In genomic region chr4:141736856-141737255, GRCm38 (mm10) we compare ENCODE assay signal across 33 mouse cellular contexts. TPM values are rescaled to one million over a fixed set of nuclear protein-coding genes. Genes with fewer than 3 reads are reported as not detected.
A peak's percentile ranks its signal among the peaks of the same experiment; 100 is the strongest.
DNase-seq lines count a peak whose midpoint lies in the region; ATAC-seq and TF ChIP-seq lines count a peak whose summit lies in the region.
"Had no signal": no experiment of that assay in that cellular context is flagged by ENCODE, and none has a peak within 500 bp of the region (broad histone marks: within the 10 kb centered on the region; RNA-seq: fewer than 3 reads in every experiment).

No protein-coding gene starts in this region.

- WGBS in liver, embryonic 12.5 days (ENCODE audit: insufficient replicate concordance), result 60% methylated on average over 4 of the region's 4 CpGs
- WGBS in midbrain, embryonic 14.5 days, result 82% methylated on average over 4 of the region's 4 CpGs

- no peak overlapping the region for H3K4me3 ChIP-seq in liver, embryonic 12.5 days
- no peak overlapping the region for H3K4me3 ChIP-seq in bone marrow macrophage, adult 2 months (ENCODE audit: insufficient read depth, low read length)
- H3K4me3 ChIP-seq in midbrain, embryonic 14.5 days (replicated peaks; ENCODE audit: low read depth, low read length), result no peak overlapping the region
- H3K4me3 ChIP-seq: forebrain, embryonic 10.5 days; forebrain, embryonic 13.5 days; heart, embryonic 12.5 days; heart, embryonic 15.5 days; hindbrain, embryonic 10.5 days had no signal

- no peaks in the 10 kb centered on the region for H3K9me3 ChIP-seq in liver, embryonic 12.5 days (replicated peaks)
- no peaks in the 10 kb centered on the region for H3K9me3 ChIP-seq in midbrain, embryonic 14.5 days (ENCODE audit: control insufficient read depth, low read length)
- H3K9me3 ChIP-seq: forebrain, embryonic 10.5 days; forebrain, embryonic 13.5 days; G1E; heart, embryonic 15.5 days; hindbrain, embryonic 10.5 days had no signal

- 0 out of 2 replicates have a peak overlapping the region, but pooled peaks have one; percentile 25 for H3K27ac ChIP-seq in liver, embryonic 12.5 days
- H3K27ac ChIP-seq in bone marrow macrophage, adult 2 months (ENCODE audit: insufficient read depth, low read depth, low read length), result peak overlapping the region; percentile 61
- no peak overlapping the region for H3K27ac ChIP-seq in midbrain, embryonic 14.5 days (replicated peaks; ENCODE audit: low read depth, low read length)
- H3K27ac ChIP-seq: forebrain, embryonic 10.5 days; forebrain, embryonic 13.5 days; heart, embryonic 15.5 days; hindbrain, embryonic 10.5 days; hindbrain, embryonic 14.5 days; hindbrain, postnatal 0 days had no signal

- H3K4me2 ChIP-seq in liver, embryonic 12.5 days, result no peak overlapping the region
- no peak overlapping the region for H3K4me2 ChIP-seq in midbrain, embryonic 14.5 days (ENCODE audit: low read length)
- H3K4me2 ChIP-seq: forebrain, embryonic 13.5 days; heart, embryonic 12.5 days; heart, embryonic 15.5 days; hindbrain, embryonic 14.5 days had no signal

- peaks cover 23% of the 10 kb centered on the region for H3K4me1 ChIP-seq in liver, embryonic 12.5 days
- peaks cover 15% of the 10 kb centered on the region for H3K4me1 ChIP-seq in bone marrow macrophage, adult 2 months (ENCODE audit: control insufficient read depth, insufficient read depth, low read length)
- H3K4me1 ChIP-seq in midbrain, embryonic 14.5 days (ENCODE audit: control insufficient read depth, insufficient read depth, low read length), result 0 out of 2 replicates have a peak, but pooled peaks cover 4% of the 10 kb centered on the region

- no peak for ATAC-seq in liver, embryonic 12.5 days
- ATAC-seq in granulocyte monocyte progenitor cell, adult 5-6 weeks (replicated peaks; ENCODE audit: poor library complexity, severe bottlenecking), result peak; percentile 68
- peak; percentile 36 for ATAC-seq in megakaryocyte progenitor cell, adult 5-6 weeks (replicated peaks; ENCODE audit: poor library complexity)
- no peak for ATAC-seq in midbrain, embryonic 14.5 days (ENCODE audit: low FRiP score, low TSS enrichment)
- ATAC-seq: forebrain, embryonic 13.5 days; forebrain, embryonic 16.5 days; hindbrain, postnatal 0 days; inflammation-experienced regulatory T-cells, adult 6 months; Patski had no signal

- TF ChIP-seq CTCF in bone marrow macrophage, adult 2 months (IDR thresholded peaks at IDR 0.05; ENCODE audit: low read depth, low read length), result no peak

- no peak overlapping the region for H3K9ac ChIP-seq in liver, embryonic 12.5 days
- H3K9ac ChIP-seq in midbrain, embryonic 14.5 days (replicated peaks; ENCODE audit: low read length), result no peak overlapping the region
- H3K9ac ChIP-seq: forebrain, embryonic 13.5 days; heart, embryonic 12.5 days; heart, embryonic 15.5 days; hindbrain, embryonic 14.5 days had no signal

- no peak for TF ChIP-seq POLR2A in bone marrow macrophage, adult 2 months (IDR thresholded peaks at IDR 0.05; ENCODE audit: borderline replicate concordance, low read depth, low read length)

- DNase-seq in liver, result no peak
- DNase-seq in midbrain, embryonic 14.5 days, result no peak
- DNase-seq in adrenal gland, postnatal 25 days, result no peak
- DNase-seq in adrenal gland, adult 18-20 months (ENCODE audit: low spot score in 2 of 2), result no peak
- DNase-seq: adrenal gland, adult 8-10 months; adrenal gland, postnatal 36 days; B cell, adult 2 months; cerebellum, adult 11-12 months; cerebellum, adult 8-10 months; cerebellum, postnatal 10 days; cerebellum, postnatal 36 days; gastrocnemius, postnatal 10 days; gastrocnemius, postnatal 36 days; heart, postnatal 10 days; heart, postnatal 36 days had no signal

- no peaks in the 10 kb centered on the region for H3K36me3 ChIP-seq in liver, embryonic 12.5 days
- H3K36me3 ChIP-seq in midbrain, embryonic 14.5 days (ENCODE audit: control insufficient read depth, insufficient read depth, low read length), result no peaks in the 10 kb centered on the region
- H3K36me3 ChIP-seq: forebrain, embryonic 10.5 days; G1E; heart, embryonic 12.5 days; heart, embryonic 15.5 days; hindbrain, embryonic 10.5 days had no signal

- H3K27me3 ChIP-seq in liver, embryonic 12.5 days (replicated peaks), result no peaks in the 10 kb centered on the region
- H3K27me3 ChIP-seq in midbrain, embryonic 14.5 days (ENCODE audit: control insufficient read depth, insufficient read depth, low read length), result no peaks in the 10 kb centered on the region
- H3K27me3 ChIP-seq: CH12.LX; forebrain, embryonic 13.5 days; heart, embryonic 12.5 days; heart, embryonic 15.5 days; Patski had no signal

RNA-seq across cellular contexts. Expression of gene Agmat, which starts 9.6 kb away (rescaled TPM):
- polyA plus RNA-seq in liver, embryonic 12.5 days (2016; fragmentation: Nextera tagmentation; extraction: Ambion mirVana), result 16.0 and 16.3 TPM in 2 replicates
- polyA plus RNA-seq in bone marrow macrophage, adult 2 months (2012; ENCODE audit: insufficient read depth, insufficient read length, missing spikeins), result not detected in 2 replicates
- total RNA-seq in granulocyte monocyte progenitor cell, adult 5-6 weeks (2014; fragmentation: Nextera tagmentation), result not detected in 2 replicates
- total RNA-seq in granulocyte monocyte progenitor cell, adult 5-6 weeks (2017), result not detected in 2 replicates
- total RNA-seq in megakaryocyte progenitor cell, adult 5-6 weeks (2015), result not detected in 2 replicates
- total RNA-seq in megakaryocyte progenitor cell, adult 5-6 weeks (2017), result not detected in 2 replicates
- not detected in 2 replicates for polyA plus RNA-seq in midbrain, embryonic 14.5 days (2014; fragmentation: Nextera tagmentation; extraction: Ambion mirVana)
- 45.1 and 50.4 TPM in 2 replicates for total RNA-seq in adrenal gland, postnatal 25 days (2021)
- total RNA-seq in adrenal gland, adult 18-20 months (2021), result 10 to 100 TPM; 10.4 to 42.7 TPM
- total RNA-seq: CH12.LX; gastrocnemius, adult 18-20 months; hindbrain, postnatal 0 days had no signal
- polyA plus RNA-seq: embryonic facial prominence, embryonic 11.5 days; forebrain, embryonic 10.5 days; forebrain, embryonic 13.5 days; forebrain, embryonic 16.5 days; G1E; hindbrain, embryonic 10.5 days; inflammation-experienced regulatory T-cells, adult 6 months; Patski had no signal

RNA-seq across cellular contexts. Expression of gene Ddi2, which starts 13.6 kb away (rescaled TPM):
- 28.0 and 28.6 TPM in 2 replicates for polyA plus RNA-seq in liver, embryonic 12.5 days (2016; fragmentation: Nextera tagmentation; extraction: Ambion mirVana)
- polyA plus RNA-seq in bone marrow macrophage, adult 2 months (2012; ENCODE audit: insufficient read depth, insufficient read length, missing spikeins), result 69.5 and 74.4 TPM in 2 replicates
- total RNA-seq in granulocyte monocyte progenitor cell, adult 5-6 weeks (2014; fragmentation: Nextera tagmentation), result 27.4 and 32.9 TPM in 2 replicates
- 26.8 and 32.7 TPM in 2 replicates for total RNA-seq in granulocyte monocyte progenitor cell, adult 5-6 weeks (2017)
- 15.0 and 18.7 TPM in 2 replicates for total RNA-seq in megakaryocyte progenitor cell, adult 5-6 weeks (2015)
- 23.7 and 29.4 TPM in 2 replicates for total RNA-seq in megakaryocyte progenitor cell, adult 5-6 weeks (2017)
- polyA plus RNA-seq in midbrain, embryonic 14.5 days (2014; fragmentation: Nextera tagmentation; extraction: Ambion mirVana), result 9.6 and 12.9 TPM in 2 replicates
- 62.1 and 70.8 TPM in 2 replicates for total RNA-seq in adrenal gland, postnatal 25 days (2021)
- total RNA-seq in adrenal gland, adult 18-20 months (2021), result 10 to 100 TPM; 52.1 to 71.7 TPM

RNA-seq across cellular contexts. Expression of gene Rsc1a1, which starts 51.5 kb away (rescaled TPM):
- polyA plus RNA-seq in liver, embryonic 12.5 days (2016; fragmentation: Nextera tagmentation; extraction: Ambion mirVana), result 0.74 TPM in 1 of 2 replicates, not detected in the other
- polyA plus RNA-seq in bone marrow macrophage, adult 2 months (2012; ENCODE audit: insufficient read depth, insufficient read length, missing spikeins), result 5.6 TPM in 1 of 2 replicates, not detected in the other
- 6.8 and 15.2 TPM in 2 replicates for total RNA-seq in granulocyte monocyte progenitor cell, adult 5-6 weeks (2014; fragmentation: Nextera tagmentation)
- 9.5 and 11.3 TPM in 2 replicates for total RNA-seq in granulocyte monocyte progenitor cell, adult 5-6 weeks (2017)
- total RNA-seq in megakaryocyte progenitor cell, adult 5-6 weeks (2015), result 20.0 and 22.7 TPM in 2 replicates
- 6.6 and 7.6 TPM in 2 replicates for total RNA-seq in megakaryocyte progenitor cell, adult 5-6 weeks (2017)
- not detected in 2 replicates for polyA plus RNA-seq in midbrain, embryonic 14.5 days (2014; fragmentation: Nextera tagmentation; extraction: Ambion mirVana)
- total RNA-seq in adrenal gland, postnatal 25 days (2021), result 18.5 TPM in 1 of 2 replicates, not detected in the other
- not detected for total RNA-seq in adrenal gland, adult 18-20 months (2021)
- polyA plus RNA-seq: heart, embryonic 15.5 days; hindbrain, embryonic 14.5 days; hindbrain, postnatal 0 days; inflammation-experienced regulatory T-cells, adult 6 months had no signal

RNA-seq across cellular contexts. Expression of gene Dnajc16, which starts 53.9 kb away (rescaled TPM):
- 3.1 and 3.2 TPM in 2 replicates for polyA plus RNA-seq in liver, embryonic 12.5 days (2016; fragmentation: Nextera tagmentation; extraction: Ambion mirVana)
- polyA plus RNA-seq in bone marrow macrophage, adult 2 months (2012; ENCODE audit: insufficient read depth, insufficient read length, missing spikeins), result 11.4 and 12.2 TPM in 2 replicates
- total RNA-seq in granulocyte monocyte progenitor cell, adult 5-6 weeks (2014; fragmentation: Nextera tagmentation), result 6.9 and 10.2 TPM in 2 replicates
- total RNA-seq in granulocyte monocyte progenitor cell, adult 5-6 weeks (2017), result 4.3 and 9.2 TPM in 2 replicates
- 4.8 and 6.5 TPM in 2 replicates for total RNA-seq in megakaryocyte progenitor cell, adult 5-6 weeks (2015)
- 5.9 and 6.4 TPM in 2 replicates for total RNA-seq in megakaryocyte progenitor cell, adult 5-6 weeks (2017)
- 6.0 and 6.7 TPM in 2 replicates for polyA plus RNA-seq in midbrain, embryonic 14.5 days (2014; fragmentation: Nextera tagmentation; extraction: Ambion mirVana)
- 25.3 and 32.2 TPM in 2 replicates for total RNA-seq in adrenal gland, postnatal 25 days (2021)
- total RNA-seq in adrenal gland, adult 18-20 months (2021), result 10 to 100 TPM; 18.5 to 25.8 TPM

RNA-seq across cellular contexts. Expression of gene Casp9, which starts 56.6 kb away (rescaled TPM):
- 13.5 and 14.5 TPM in 2 replicates for polyA plus RNA-seq in liver, embryonic 12.5 days (2016; fragmentation: Nextera tagmentation; extraction: Ambion mirVana)
- 34.2 and 35.1 TPM in 2 replicates for polyA plus RNA-seq in bone marrow macrophage, adult 2 months (2012; ENCODE audit: insufficient read depth, insufficient read length, missing spikeins)
- 11.5 and 12.8 TPM in 2 replicates for total RNA-seq in granulocyte monocyte progenitor cell, adult 5-6 weeks (2014; fragmentation: Nextera tagmentation)
- 8.7 and 11.1 TPM in 2 replicates for total RNA-seq in granulocyte monocyte progenitor cell, adult 5-6 weeks (2017)
- total RNA-seq in megakaryocyte progenitor cell, adult 5-6 weeks (2015), result 5.8 and 6.4 TPM in 2 replicates
- 8.1 and 9.3 TPM in 2 replicates for total RNA-seq in megakaryocyte progenitor cell, adult 5-6 weeks (2017)
- polyA plus RNA-seq in midbrain, embryonic 14.5 days (2014; fragmentation: Nextera tagmentation; extraction: Ambion mirVana), result 18.4 and 18.5 TPM in 2 replicates
- total RNA-seq in adrenal gland, postnatal 25 days (2021), result 21.3 and 32.3 TPM in 2 replicates
- total RNA-seq in adrenal gland, adult 18-20 months (2021), result 10 to 100 TPM; 13.1 to 16.1 TPM

Comparison
In these comparisons a context has a peak if more than half of its experiments do, and no peak if none do; other contexts are left out.
1. ATAC-seq: peak in granulocyte monocyte progenitor cell, adult 5-6 weeks (single experiment) and megakaryocyte progenitor cell, adult 5-6 weeks (single experiment); none in liver, embryonic 12.5 days (single experiment) and midbrain, embryonic 14.5 days (single experiment).
2. RNA of gene Agmat, which starts 9.6 kb away (total RNA-seq): 45.1 to 50.4 TPM in adrenal gland, postnatal 25 days and 10.4 to 42.7 TPM in adrenal gland, adult 18-20 months; not detected in granulocyte monocyte progenitor cell, adult 5-6 weeks and not detected in megakaryocyte progenitor cell, adult 5-6 weeks; every median in the first group is over 10 times any median in the second.